Mouse (Mus musculus) intestine, embryonic 15.5 days (tissue): ENCODE results near the gene Lamc2. TPM values are rescaled to one million over a fixed set of nuclear protein-coding genes. Genes with fewer than 3 reads are reported as not detected.

ENCODE experiments used
- ATAC-seq: fragments of 200-750 bp; cut with Nextera tagmentation; 2 replicates; pipeline ENCODE4 v1.8.0; 2017; ENCODE audit warnings: moderate TSS enrichment, moderate library complexity
- H3K27ac ChIP-seq: fragments of 300-500 bp; sonication (generic); 2 replicates; pipeline ENCODE4 v1.5.1; 2015; ENCODE audit warnings: mild to moderate bottlenecking, inconsistent platforms
- H3K27me3 ChIP-seq: fragments of 300-500 bp; sonication (generic); replicated peaks from 2 replicates; pipeline ENCODE4 v1.6.1; 2015; ENCODE audit warnings: inconsistent platforms
- H3K36me3 ChIP-seq: fragments of 300-500 bp; sonication (generic); 2 replicates; pipeline ENCODE4 v1.6.1; 2015; ENCODE audit warnings: inconsistent platforms
- H3K4me1 ChIP-seq: fragments of 300-500 bp; sonication (generic); replicated peaks from 2 replicates; pipeline ENCODE4 v1.6.1; 2015; ENCODE audit warnings: inconsistent platforms
- H3K4me2 ChIP-seq: fragments of 300-500 bp; sonication (generic); replicated peaks from 2 replicates; pipeline ENCODE4 v1.6.1; 2015; ENCODE audit warnings: mild to moderate bottlenecking, inconsistent platforms
- H3K4me3 ChIP-seq: fragments of 300-500 bp; sonication (generic); replicated peaks from 2 replicates; pipeline ENCODE4 v1.5.1; 2015; ENCODE audit warnings: inconsistent platforms
- H3K9ac ChIP-seq: fragments of 300-500 bp; sonication (generic); 2 replicates; pipeline ENCODE4 v1.6.1; 2015; ENCODE audit warnings: inconsistent platforms
- H3K9me3 ChIP-seq: fragments of 300-500 bp; sonication (generic); 2 replicates; pipeline ENCODE4 v1.6.1; 2016; ENCODE audit warnings: inconsistent platforms
- WGBS: fragments of 180-500 bp; shearing (Covaris S2); methylation state at CpG from one replicate; pipeline ENCODE4 v1.1.7; 2015; 5-methylcytosine and 5-hydroxymethylcytosine counted together
- polyA plus RNA-seq: library from polyadenylated mRNA; unstranded; fragments of >200 nt; fragmentation: Nextera tagmentation; extraction: Ambion mirVana; gene quantifications from 2 replicates; pipeline ENCODE4 v1.2.1, GENCODE M21; 2015

The Lamc2 gene
- polyA plus RNA-seq, 1 experiment from 2014 or later, result 7.3 TPM

DNA sequence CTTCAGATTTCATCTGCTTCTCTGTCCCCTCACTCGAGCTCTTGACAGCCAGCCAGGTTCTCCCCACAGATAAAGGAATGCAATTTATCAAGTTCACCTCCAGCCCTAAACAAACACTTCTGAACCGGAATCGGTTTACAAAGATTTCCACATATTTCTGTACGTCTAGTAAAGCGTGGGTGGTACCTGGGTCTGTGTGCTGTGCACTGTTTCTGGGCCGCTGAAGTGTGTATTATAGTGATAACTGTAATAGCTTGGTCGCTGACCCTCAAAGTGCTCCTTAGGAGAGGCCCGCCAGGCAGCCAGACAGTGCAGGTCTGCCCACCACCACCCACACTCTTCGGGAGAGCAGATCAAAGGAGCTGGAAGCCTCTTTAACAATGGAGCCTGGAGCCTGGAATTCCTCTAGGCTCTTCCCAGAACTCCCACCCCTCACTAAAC is 13.9 kb downstream of the Lamc2 start:
- H3K27ac ChIP-seq, result 0 out of 2 replicates have a peak overlapping the region, but pooled peaks have one; percentile 1
- H3K4me1 ChIP-seq, result peaks cover 12% of the 10 kb centered on the region
- no peaks in the 10 kb centered on the region for H3K27me3 ChIP-seq
- 10% methylated on average over 9 of the region's 9 CpGs for WGBS
- peak; percentile 62 for ATAC-seq
- H3K4me2 ChIP-seq, result no peak overlapping the region
- no peak overlapping the region for H3K4me3 ChIP-seq
- no peaks in the 10 kb centered on the region for H3K36me3 ChIP-seq
- H3K9me3 ChIP-seq, result no peaks in the 10 kb centered on the region
- no peak overlapping the region for H3K9ac ChIP-seq

- no peak overlapping the region for H3K4me2 ChIP-seq
- 70% methylated on average over 10 of the region's 10 CpGs for WGBS
- no peak overlapping the region for H3K4me3 ChIP-seq
- no peaks in the 10 kb centered on the region for H3K9me3 ChIP-seq
- H3K4me1 ChIP-seq, result peaks cover 12% of the 10 kb centered on the region
- no peak overlapping the region for H3K9ac ChIP-seq
- no peak for ATAC-seq
- H3K36me3 ChIP-seq, result no peaks in the 10 kb centered on the region
- H3K27ac ChIP-seq, result no peak overlapping the region
- no peaks in the 10 kb centered on the region for H3K27me3 ChIP-seq
These were observed 15.2 kb downstream of the Lamc2 start for GRCm38 (mm10) chr1:153171011-153171410.

- H3K4me3 ChIP-seq, result no peak overlapping the region
- peaks cover 12% of the 10 kb centered on the region for H3K4me1 ChIP-seq
- H3K27ac ChIP-seq, result no peak overlapping the region
- no peak overlapping the region for H3K9ac ChIP-seq
- WGBS, result 85% methylated on average over 5 of the region's 5 CpGs
- ATAC-seq, result no peak
- H3K4me2 ChIP-seq, result no peak overlapping the region
- H3K36me3 ChIP-seq, result no peaks in the 10 kb centered on the region
- no peaks in the 10 kb centered on the region for H3K9me3 ChIP-seq
- H3K27me3 ChIP-seq, result no peaks in the 10 kb centered on the region
These were observed 18.0 kb downstream of the Lamc2 start for GRCm38 (mm10) chr1:153168293-153168692.

DNA sequence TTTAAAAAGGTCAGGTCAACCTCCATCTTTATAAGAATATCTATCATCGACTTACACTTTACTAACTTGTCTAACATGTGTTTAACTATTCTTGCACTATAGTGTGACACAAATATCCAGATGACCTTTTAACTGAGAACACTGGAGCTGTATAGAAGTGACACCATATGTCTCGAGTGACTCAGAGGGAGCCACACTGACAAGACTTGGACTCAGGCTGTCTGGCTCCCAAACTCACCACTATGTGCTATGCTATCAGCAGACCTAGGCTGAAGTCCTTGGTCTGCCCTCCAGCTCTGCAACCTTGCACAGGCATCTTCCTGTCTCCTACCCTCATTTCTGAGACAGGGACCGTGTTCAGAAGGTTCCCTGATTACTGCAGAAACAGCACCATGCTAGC is 22.4 kb downstream of the Lamc2 start:
- no peak overlapping the region for H3K27ac ChIP-seq
- ATAC-seq, result no peak
- no peak overlapping the region for H3K9ac ChIP-seq
- no peak overlapping the region for H3K4me2 ChIP-seq
- H3K36me3 ChIP-seq, result no peaks in the 10 kb centered on the region
- H3K9me3 ChIP-seq, result no peaks in the 10 kb centered on the region
- H3K27me3 ChIP-seq, result no peaks in the 10 kb centered on the region
- WGBS, result 62% methylated on average over 3 of the region's 3 CpGs
- H3K4me1 ChIP-seq, result no peaks in the 10 kb centered on the region
- no peak overlapping the region for H3K4me3 ChIP-seq

- H3K4me3 ChIP-seq, result no peak overlapping the region
- H3K9ac ChIP-seq, result no peak overlapping the region
- H3K27me3 ChIP-seq, result no peaks in the 10 kb centered on the region
- WGBS, result 91% methylated on average over 4 of the region's 4 CpGs
- H3K4me2 ChIP-seq, result no peak overlapping the region
- no peaks in the 10 kb centered on the region for H3K36me3 ChIP-seq
- H3K9me3 ChIP-seq, result no peaks in the 10 kb centered on the region
- H3K27ac ChIP-seq, result no peak overlapping the region
- ATAC-seq, result no peak
- H3K4me1 ChIP-seq, result no peaks in the 10 kb centered on the region
These were observed 27.1 kb downstream of the Lamc2 start for GRCm38 (mm10) chr1:153159137-153159536.

DNA sequence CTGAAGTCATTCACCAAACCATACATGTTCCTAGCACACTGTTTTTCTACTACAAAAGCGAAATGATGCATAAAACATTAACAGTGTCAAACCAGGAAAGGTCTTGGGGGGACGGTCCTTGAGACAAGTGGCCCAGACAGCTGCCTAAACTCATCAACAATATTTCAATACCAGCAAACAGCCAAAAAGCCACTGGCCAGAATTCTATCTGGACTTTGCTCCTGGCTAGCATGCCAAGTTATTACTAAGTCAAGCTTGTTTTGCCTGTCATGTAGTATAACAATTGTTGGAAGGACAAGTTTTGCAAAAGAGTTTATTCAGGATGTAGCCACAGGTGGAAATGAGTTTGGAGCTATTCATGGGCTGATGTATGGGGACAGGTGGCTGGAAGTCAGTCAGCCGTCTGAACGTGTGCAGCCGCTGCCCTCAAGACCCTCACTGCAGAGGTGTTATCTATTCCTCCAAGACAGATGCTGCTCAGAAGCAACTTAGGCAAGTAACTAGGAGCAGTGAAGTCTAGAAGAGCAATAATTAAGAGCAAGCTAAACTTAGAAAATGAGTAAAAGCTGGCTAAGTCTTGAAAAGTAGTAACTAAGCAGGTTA is 29.1 kb downstream of the Lamc2 start:
- no peaks in the 10 kb centered on the region for H3K9me3 ChIP-seq
- H3K36me3 ChIP-seq, result no peaks in the 10 kb centered on the region
- 0 out of 2 replicates have a peak, but pooled peaks cover 4% of the 10 kb centered on the region for H3K4me1 ChIP-seq
- H3K4me3 ChIP-seq, result no peak overlapping the region
- H3K4me2 ChIP-seq, result no peak overlapping the region
- H3K9ac ChIP-seq, result no peak overlapping the region
- 77% methylated on average over 5 of the region's 5 CpGs for WGBS
- H3K27ac ChIP-seq, result no peak overlapping the region
- no peak for ATAC-seq
- no peaks in the 10 kb centered on the region for H3K27me3 ChIP-seq

DNA sequence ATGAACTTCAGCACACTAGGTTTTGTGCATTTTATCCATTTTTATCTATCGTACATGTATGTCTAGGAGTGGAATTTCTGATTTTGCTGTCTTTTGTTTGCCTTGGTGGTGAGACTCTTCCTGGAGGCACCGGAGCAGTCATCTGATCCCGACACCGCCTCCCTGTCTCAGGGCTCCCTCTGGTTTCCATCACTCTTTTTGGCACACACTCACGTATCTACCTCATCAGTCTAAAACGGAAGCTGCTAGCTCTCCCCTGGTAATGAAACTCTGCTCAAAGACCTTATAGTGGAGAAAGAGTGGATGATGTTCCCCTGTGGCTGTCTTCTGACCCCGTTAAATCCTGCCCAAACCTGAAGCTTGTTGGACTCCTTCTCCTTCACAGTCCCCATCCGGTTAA is 30.9 kb downstream of the Lamc2 start:
- Histone ChIP-seq H3K9me3 (no peaks in the 10 kb centered on the region), H3K27me3 (no peaks in the 10 kb centered on the region), H3K4me1 (0 out of 2 replicates have a peak, but pooled peaks cover 4% of the 10 kb centered on the region), H3K4me2 (no peak overlapping the region), H3K4me3 (no peak overlapping the region), H3K27ac (no peak overlapping the region), H3K36me3 (no peaks in the 10 kb centered on the region), H3K9ac (no peak overlapping the region)
- ATAC-seq, result no peak
- 54% methylated on average over 8 of the region's 8 CpGs for WGBS

- no peaks in the 10 kb centered on the region for H3K9me3 ChIP-seq
- ATAC-seq, result peak; percentile 74
- H3K36me3 ChIP-seq, result no peaks in the 10 kb centered on the region
- 0 out of 2 replicates have a peak, but pooled peaks cover 4% of the 10 kb centered on the region for H3K4me1 ChIP-seq
- H3K27me3 ChIP-seq, result no peaks in the 10 kb centered on the region
- H3K9ac ChIP-seq, result no peak overlapping the region
- H3K4me2 ChIP-seq, result no peak overlapping the region
- no peak overlapping the region for H3K27ac ChIP-seq
- H3K4me3 ChIP-seq, result no peak overlapping the region
- WGBS, result 65% methylated on average over 10 of the region's 10 CpGs
These were observed 32.6 kb downstream of the Lamc2 start for GRCm38 (mm10) chr1:153153619-153154137.

- Histone ChIP-seq H3K4me2 (no peak overlapping the region), H3K36me3 (no peaks in the 10 kb centered on the region), H3K27ac (no peak overlapping the region), H3K4me1 (0 out of 2 replicates have a peak, but pooled peaks cover 4% of the 10 kb centered on the region), H3K9ac (no peak overlapping the region), H3K27me3 (no peaks in the 10 kb centered on the region), H3K4me3 (no peak overlapping the region), H3K9me3 (no peaks in the 10 kb centered on the region)
- WGBS, result 81% methylated on average over 7 of the region's 7 CpGs
- no peak for ATAC-seq
These were observed 33.7 kb downstream of the Lamc2 start for GRCm38 (mm10) chr1:153152594-153152993.

DNA sequence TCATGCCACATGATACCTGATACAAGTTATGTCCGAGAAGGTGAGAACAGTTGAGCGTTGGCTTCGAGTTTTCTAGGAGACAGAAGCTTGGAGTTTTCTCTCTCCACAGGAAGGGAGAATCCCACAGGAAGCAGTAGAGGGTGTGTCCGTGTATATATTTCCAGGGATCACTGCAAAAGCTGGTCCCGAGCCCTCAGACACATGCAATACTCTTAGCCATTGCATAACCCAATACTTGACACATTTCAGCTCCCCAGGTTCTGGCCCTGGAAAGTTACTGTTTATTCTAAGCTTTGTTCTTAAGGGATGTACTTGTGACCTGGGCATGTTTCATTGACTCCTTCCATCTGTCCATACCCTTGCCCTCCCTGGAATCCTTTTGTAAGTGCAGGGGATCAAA is 40.5 kb downstream of the Lamc2 start:
- no peak overlapping the region for H3K27ac ChIP-seq
- H3K36me3 ChIP-seq, result no peaks in the 10 kb centered on the region
- no peak overlapping the region for H3K4me2 ChIP-seq
- no peaks in the 10 kb centered on the region for H3K9me3 ChIP-seq
- no peaks in the 10 kb centered on the region for H3K27me3 ChIP-seq
- H3K4me3 ChIP-seq, result no peak overlapping the region
- no peak for ATAC-seq
- WGBS, result 64% methylated on average over 5 of the region's 5 CpGs
- H3K9ac ChIP-seq, result no peak overlapping the region
- H3K4me1 ChIP-seq, result peaks cover 7% of the 10 kb centered on the region; the same call in 1 of the 2 replicates

DNA sequence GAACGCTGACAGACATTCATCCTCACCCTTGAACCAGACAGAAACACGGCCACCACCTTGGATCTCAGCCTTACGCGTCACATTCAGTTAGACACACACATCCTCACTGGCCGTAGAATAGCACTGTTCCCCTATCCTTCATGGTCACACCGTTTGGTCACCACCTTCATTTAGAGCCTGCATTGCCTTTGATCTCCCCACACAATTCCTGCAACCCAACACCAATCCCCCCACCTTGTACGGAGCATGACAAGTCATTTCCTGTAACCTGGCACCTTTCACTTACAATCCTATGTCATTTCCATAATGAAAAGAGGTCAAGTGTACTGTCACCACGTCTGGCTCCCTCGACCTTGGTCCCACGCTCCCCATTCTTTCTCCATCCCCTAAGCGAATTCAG is 42.2 kb downstream of the Lamc2 start:
- Histone ChIP-seq H3K27ac (no peak overlapping the region), H3K4me1 (peaks cover 17% of the 10 kb centered on the region), H3K9me3 (no peaks in the 10 kb centered on the region), H3K9ac (no peak overlapping the region), H3K4me2 (no peak overlapping the region), H3K4me3 (no peak overlapping the region), H3K36me3 (no peaks in the 10 kb centered on the region), H3K27me3 (no peaks in the 10 kb centered on the region)
- whole genome bisulfite sequencing, result 73% methylated on average over 11 of the region's 11 CpGs
- ATAC-seq, result no peak

DNA sequence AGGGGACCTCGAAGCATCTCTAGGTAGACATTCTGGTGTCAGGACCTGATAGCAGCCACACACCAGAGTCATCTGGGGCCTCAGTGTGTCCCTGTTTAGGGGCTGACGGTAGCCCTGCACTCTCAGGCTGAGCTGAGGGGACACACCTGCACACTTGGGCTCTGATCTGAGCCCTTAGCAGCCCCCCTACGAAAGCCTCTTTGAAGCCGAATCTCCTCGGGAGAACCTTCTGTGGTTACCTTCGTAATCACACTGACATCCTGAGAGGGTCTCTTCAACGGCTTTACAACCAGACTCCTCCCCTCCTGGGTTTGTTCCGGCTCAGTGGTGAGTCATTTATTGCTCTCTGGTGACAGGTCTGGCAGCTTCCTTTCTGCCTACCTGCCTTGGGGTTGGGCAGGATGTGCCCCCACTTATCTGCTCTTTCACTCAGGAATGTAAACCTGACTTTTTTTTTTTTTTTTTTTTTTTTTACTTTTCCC is 45.5 kb downstream of the Lamc2 start:
- no peaks in the 10 kb centered on the region for H3K9me3 ChIP-seq
- H3K27ac ChIP-seq, result peak overlapping the region; percentile 24
- no peak overlapping the region for H3K9ac ChIP-seq
- H3K4me1 ChIP-seq, result peaks cover 21% of the 10 kb centered on the region
- peak overlapping the region; percentile 49 for H3K4me2 ChIP-seq
- no peaks in the 10 kb centered on the region for H3K27me3 ChIP-seq
- 14% methylated on average over 8 of the region's 8 CpGs for WGBS
- peak; percentile 95 for ATAC-seq
- no peak overlapping the region for H3K4me3 ChIP-seq
- H3K36me3 ChIP-seq, result no peaks in the 10 kb centered on the region

GRCm38 (mm10) chr1:153140265-153140664 is 46.0 kb downstream of the Lamc2 start:
- 56% methylated on average over 11 of the region's 11 CpGs for WGBS
- H3K9me3 ChIP-seq, result no peaks in the 10 kb centered on the region
- H3K9ac ChIP-seq, result no peak overlapping the region
- ATAC-seq, result 0 out of 2 replicates have a peak, but pooled peaks have one; percentile 7
- H3K4me2 ChIP-seq, result peak overlapping the region; percentile 49; the same call in 1 of the 2 replicates
- H3K4me3 ChIP-seq, result no peak overlapping the region
- no peaks in the 10 kb centered on the region for H3K27me3 ChIP-seq
- H3K4me1 ChIP-seq, result peaks cover 21% of the 10 kb centered on the region
- peak overlapping the region; percentile 38; the same call in 1 of the 2 replicates for H3K27ac ChIP-seq
- no peaks in the 10 kb centered on the region for H3K36me3 ChIP-seq
